In the genomic region with DNA sequence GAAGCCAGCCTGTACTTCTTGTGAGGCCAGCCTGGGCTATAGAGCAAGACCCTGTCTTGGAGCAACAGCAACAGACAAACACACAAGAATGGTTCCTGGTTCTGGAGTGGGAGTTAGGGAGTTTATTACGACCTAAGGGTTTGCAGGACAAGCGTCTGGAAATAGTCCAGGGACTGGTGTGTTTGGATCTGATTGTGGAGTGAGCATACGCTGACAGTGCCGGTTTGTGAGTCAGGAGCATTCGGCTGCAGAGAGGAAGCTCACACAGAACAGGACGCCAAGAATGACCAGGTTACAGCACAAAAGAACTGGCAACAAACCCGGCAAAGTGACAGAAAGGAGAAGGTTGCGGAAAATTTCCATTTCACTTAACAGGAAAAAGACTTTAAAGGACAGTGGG, we compare ENCODE assay signal across 25 mouse cellular contexts. TPM values are rescaled to one million over a fixed set of nuclear protein-coding genes. Genes with fewer than 3 reads are reported as not detected.
DNase-seq lines count a peak whose midpoint lies in the region; ATAC-seq and TF ChIP-seq lines count a peak whose summit lies in the region.
"Had no signal": no experiment of that assay in that cellular context is flagged by ENCODE, and none has a peak within 500 bp of the region (broad histone marks: within the 10 kb centered on the region; RNA-seq: fewer than 3 reads in every experiment).

No protein-coding gene starts in this region.

- peaks cover 5% of the 10 kb centered on the region; the same call in 1 of the 2 replicates for H3K4me1 ChIP-seq in thymus, adult 2 months (replicated peaks; ENCODE audit: control insufficient read depth, insufficient read depth, low read length)
- H3K4me1 ChIP-seq in cerebellum, adult 2 months (ENCODE audit: control insufficient read depth, insufficient read depth, low read length) = peaks cover 3% of the 10 kb centered on the region; the same call in 1 of the 2 replicates
- H3K4me1 ChIP-seq in hindbrain, embryonic 14.5 days (replicated peaks; ENCODE audit: control insufficient read depth, insufficient read depth, low read length) = no peaks in the 10 kb centered on the region
- H3K4me1 ChIP-seq: embryonic facial prominence, embryonic 15.5 days; forebrain, embryonic 10.5 days; heart, embryonic 10.5 days; hindbrain, embryonic 13.5 days had no signal

- 95% methylated on average over 8 of the region's 8 CpGs for WGBS in thymus, adult 2 months
- 16% methylated on average over 8 of the region's 8 CpGs for WGBS in cerebellum, adult 2 months
- 93% methylated on average over 8 of the region's 8 CpGs for WGBS in hindbrain, embryonic 14.5 days

- no peaks in the 10 kb centered on the region for H3K27me3 ChIP-seq in thymus, adult 2 months (ENCODE audit: control insufficient read depth, insufficient read depth, low read length)
- H3K27me3 ChIP-seq in cerebellum, adult 2 months (ENCODE audit: control insufficient read depth, insufficient read depth, low read length) = no peaks in the 10 kb centered on the region
- no peaks in the 10 kb centered on the region for H3K27me3 ChIP-seq in hindbrain, embryonic 14.5 days (ENCODE audit: control insufficient read depth, insufficient read depth, low read length)
- H3K27me3 ChIP-seq: CH12.LX; embryonic facial prominence, embryonic 15.5 days; hindbrain, embryonic 13.5 days had no signal

- no peak overlapping the region for H3K9ac ChIP-seq in hindbrain, embryonic 14.5 days
- H3K9ac ChIP-seq: embryonic facial prominence, embryonic 15.5 days; hindbrain, embryonic 13.5 days had no signal

- DNase-seq in thymus, adult 2 months = no peak
- no peak for DNase-seq in thymus, postnatal 25 days
- DNase-seq in cerebellum, adult 2 months = peak; percentile 75 to 92
- DNase-seq in cerebellum, postnatal 10 days = peak; percentile 46 to 51
- no peak for DNase-seq in heart, adult 11 months
- DNase-seq in hindbrain, embryonic 14.5 days (ENCODE audit: low spot score) = no peak
- no peak for DNase-seq in layer of hippocampus, adult 8-10 months (ENCODE audit: low spot score in 2 of 2)
- no peak for DNase-seq in right cerebral cortex, adult 2 months (ENCODE audit: low spot score in 2 of 2)
- DNase-seq: adrenal gland, adult 2 months; adrenal gland, postnatal 25 days; embryo, embryonic 11 days; gastrocnemius, adult 2 months; gastrocnemius, postnatal 36 days; heart, adult 18-20 months; heart, postnatal 10 days; heart, postnatal 4 days; kidney, adult 2 months had no signal

- peak overlapping the region; percentile 37; the same call in 1 of the 2 replicates for H3K27ac ChIP-seq in thymus, adult 2 months (ENCODE audit: control insufficient read depth, insufficient read depth, low read length)
- peak overlapping the region; percentile 53 for H3K27ac ChIP-seq in cerebellum, adult 2 months (ENCODE audit: insufficient read depth, low read length)
- H3K27ac ChIP-seq in hindbrain, embryonic 14.5 days = no peak overlapping the region
- H3K27ac ChIP-seq: embryonic facial prominence, embryonic 15.5 days; forebrain, embryonic 10.5 days; gastrocnemius, adult 2 months; heart, embryonic 10.5 days; hindbrain, embryonic 13.5 days had no signal

- TF ChIP-seq CTCF in thymus, adult 2 months (IDR thresholded peaks at IDR 0.05; ENCODE audit: borderline replicate concordance, control insufficient read depth, extremely low read depth, insufficient read depth, low read length, poor library complexity) = no peak
- TF ChIP-seq CTCF in cerebellum, adult 2 months (IDR thresholded peaks at IDR 0.05; ENCODE audit: borderline replicate concordance, insufficient read depth, low read depth, low read length) = no peak

- no peak overlapping the region for H3K4me3 ChIP-seq in thymus, adult 2 months (ENCODE audit: control insufficient read depth, insufficient read depth, low read length)
- no peak overlapping the region for H3K4me3 ChIP-seq in cerebellum, adult 2 months (replicated peaks; ENCODE audit: insufficient read depth, low read depth, low read length)
- H3K4me3 ChIP-seq in hindbrain, embryonic 14.5 days (replicated peaks; ENCODE audit: low read length) = no peak overlapping the region
- H3K4me3 ChIP-seq: embryonic facial prominence, embryonic 15.5 days; erythroblast, embryonic 14.5 days; forebrain, embryonic 10.5 days; gastrocnemius, adult 2 months; heart, embryonic 10.5 days; hindbrain, embryonic 13.5 days had no signal

- H3K9me3 ChIP-seq in hindbrain, embryonic 14.5 days (ENCODE audit: control insufficient read depth, low read length) = no peaks in the 10 kb centered on the region
- H3K9me3 ChIP-seq: embryonic facial prominence, embryonic 15.5 days; forebrain, embryonic 10.5 days; heart, embryonic 10.5 days; hindbrain, embryonic 13.5 days had no signal

- no peak for ATAC-seq in hindbrain, embryonic 14.5 days (ENCODE audit: low FRiP score)
- ATAC-seq: forebrain, embryonic 14.5 days; intestine, embryonic 16.5 days had no signal

- no peak overlapping the region for H3K4me2 ChIP-seq in hindbrain, embryonic 14.5 days (replicated peaks)
- H3K4me2 ChIP-seq: embryonic facial prominence, embryonic 15.5 days; hindbrain, embryonic 13.5 days had no signal

- TF ChIP-seq POLR2A in thymus, adult 2 months (IDR thresholded peaks at IDR 0.05; ENCODE audit: control insufficient read depth, extremely low read depth, insufficient read depth, low read length, poor library complexity) = no peak
- TF ChIP-seq POLR2A in cerebellum, adult 2 months (IDR thresholded peaks at IDR 0.05; ENCODE audit: borderline replicate concordance, insufficient read depth, low read length) = no peak

- H3K36me3 ChIP-seq in thymus, adult 2 months (ENCODE audit: control insufficient read depth, insufficient read depth, low read length) = peaks cover 20% of the 10 kb centered on the region
- peaks cover 63% of the 10 kb centered on the region for H3K36me3 ChIP-seq in hindbrain, embryonic 14.5 days (replicated peaks; ENCODE audit: control insufficient read depth, insufficient read depth)

RNA-seq across cellular contexts. Expression of a gene that starts 12.0 kb away (rescaled TPM):
- polyA plus RNA-seq in thymus, adult 2 months (2012; rRNA removed) = 15.3 and 17.4 TPM in 2 replicates
- polyA plus RNA-seq in cerebellum, adult 2 months (2012; rRNA removed) = 19.6 and 20.2 TPM in 2 replicates
- 30.8 and 31.5 TPM in 2 replicates for polyA plus RNA-seq in hindbrain, embryonic 14.5 days (2014; fragmentation: Nextera tagmentation; extraction: Ambion mirVana)
- 10 to 100 TPM; 15.3 to 19.8 (median 16.2) TPM for total RNA-seq in layer of hippocampus, adult 8-10 months (2022)

RNA-seq across cellular contexts. Expression of a gene that starts 12.1 kb away (rescaled TPM):
- polyA plus RNA-seq in thymus, adult 2 months (2012; rRNA removed) = 4.1 and 5.0 TPM in 2 replicates
- 46.0 and 62.4 TPM in 2 replicates for polyA plus RNA-seq in cerebellum, adult 2 months (2012; rRNA removed)
- 68.5 and 70.5 TPM in 2 replicates for polyA plus RNA-seq in hindbrain, embryonic 14.5 days (2014; fragmentation: Nextera tagmentation; extraction: Ambion mirVana)
- total RNA-seq in layer of hippocampus, adult 8-10 months (2022) = 10 to 100 TPM; 16.1 to 21.8 (median 19.8) TPM

RNA-seq across cellular contexts. Expression of a gene that starts 43.7 kb away (rescaled TPM):
- 0.87 and 1.2 TPM in 2 replicates for polyA plus RNA-seq in thymus, adult 2 months (2012; rRNA removed)
- polyA plus RNA-seq in cerebellum, adult 2 months (2012; rRNA removed) = 14.7 and 17.0 TPM in 2 replicates
- 2.5 and 3.0 TPM in 2 replicates for polyA plus RNA-seq in hindbrain, embryonic 14.5 days (2014; fragmentation: Nextera tagmentation; extraction: Ambion mirVana)
- 1 to 10 TPM; 7.2 to 7.8 (median 7.4) TPM for total RNA-seq in layer of hippocampus, adult 8-10 months (2022)
- polyA plus RNA-seq: erythroblast, embryonic 14.5 days had no signal

Comparison
In these comparisons a context has a peak if more than half of its experiments do, and no peak if none do; other contexts are left out.
1. DNase-seq: peak in cerebellum, adult 2 months (2 of 2) and cerebellum, postnatal 10 days (2 of 2); none in thymus, adult 2 months (single experiment), thymus, postnatal 25 days (single experiment), heart, adult 11 months (single experiment), hindbrain, embryonic 14.5 days (single experiment), layer of hippocampus, adult 8-10 months (0 of 2) and right cerebral cortex, adult 2 months (0 of 2).